Mouse (Mus musculus) hindbrain, embryonic 16.5 days (tissue): ENCODE measurements around the gene Cxcr1. TPM values are rescaled to one million over a fixed set of nuclear protein-coding genes. Genes with fewer than 3 reads are reported as not detected.
"Not testable (repeated sequence)": the region's sequence is repeated elsewhere in the genome, so short reads cannot be mapped to it uniquely, and the experiment has no call there.

Experiments
- ATAC-seq: fragments of 200-750 bp; cut with Nextera tagmentation; 2 replicates; pipeline ENCODE4 v1.8.0; 2017; ENCODE audit warnings: moderate TSS enrichment, moderate library complexity
- H3K27ac ChIP-seq: fragments of 300-500 bp; sonication (generic); 2 replicates; pipeline ENCODE4 v1.5.1; 2014; ENCODE audit warnings: low read depth, mild to moderate bottlenecking, control low read depth, low read length, moderate library complexity
- H3K27me3 ChIP-seq: fragments of 300-500 bp; sonication (generic); replicated peaks from 2 replicates; pipeline ENCODE4 v1.6.1; 2014; ENCODE audit warnings: low read length; ENCODE audit not compliant: control insufficient read depth, insufficient read depth
- H3K36me3 ChIP-seq: fragments of 300-500 bp; sonication (generic); 2 replicates; pipeline ENCODE4 v1.6.1; 2014; ENCODE audit warnings: mild to moderate bottlenecking, low read length, moderate library complexity, mixed read lengths; ENCODE audit not compliant: control insufficient read depth, insufficient read depth
- H3K4me1 ChIP-seq: fragments of 300-500 bp; sonication (generic); 2 replicates; pipeline ENCODE4 v1.6.1; 2014; ENCODE audit warnings: low read depth, low read length; ENCODE audit not compliant: control insufficient read depth, insufficient read depth
- H3K4me2 ChIP-seq: fragments of 300-500 bp; sonication (generic); 2 replicates; pipeline ENCODE4 v1.6.1; 2014; ENCODE audit warnings: mild to moderate bottlenecking, low read length, control low read depth, moderate library complexity
- H3K4me3 ChIP-seq: fragments of 300-500 bp; sonication (generic); 2 replicates; pipeline ENCODE4 v1.5.1; 2014; ENCODE audit warnings: mild to moderate bottlenecking, low read length, control low read depth, moderate library complexity
- H3K9ac ChIP-seq: fragments of 300-500 bp; sonication (generic); 2 replicates; pipeline ENCODE4 v1.6.1; 2014; ENCODE audit warnings: low read depth, mild to moderate bottlenecking, control low read depth, low read length, moderate library complexity
- H3K9me3 ChIP-seq: fragments of 300-500 bp; sonication (generic); 2 replicates; pipeline ENCODE4 v1.6.1; 2014; ENCODE audit warnings: mild to moderate bottlenecking, low read length, moderate library complexity; ENCODE audit not compliant: control insufficient read depth
- WGBS: fragments of 180-500 bp; shearing (Covaris S2); extraction: QIAGEN DNeasy Blood & Tissue Kit; methylation state at CpG from one replicate; pipeline ENCODE4 v1.1.7; 2014; 5-methylcytosine and 5-hydroxymethylcytosine counted together
- polyA plus RNA-seq: library from polyadenylated mRNA; unstranded; fragments of >200 nt; fragmentation: Nextera tagmentation; extraction: Ambion mirVana; gene quantifications from 2 replicates; pipeline ENCODE4 v1.2.1, GENCODE M21; 2015

Cxcr1 gene
- polyA plus RNA-seq, 1 experiment from 2014 or later = not detected

DNA sequence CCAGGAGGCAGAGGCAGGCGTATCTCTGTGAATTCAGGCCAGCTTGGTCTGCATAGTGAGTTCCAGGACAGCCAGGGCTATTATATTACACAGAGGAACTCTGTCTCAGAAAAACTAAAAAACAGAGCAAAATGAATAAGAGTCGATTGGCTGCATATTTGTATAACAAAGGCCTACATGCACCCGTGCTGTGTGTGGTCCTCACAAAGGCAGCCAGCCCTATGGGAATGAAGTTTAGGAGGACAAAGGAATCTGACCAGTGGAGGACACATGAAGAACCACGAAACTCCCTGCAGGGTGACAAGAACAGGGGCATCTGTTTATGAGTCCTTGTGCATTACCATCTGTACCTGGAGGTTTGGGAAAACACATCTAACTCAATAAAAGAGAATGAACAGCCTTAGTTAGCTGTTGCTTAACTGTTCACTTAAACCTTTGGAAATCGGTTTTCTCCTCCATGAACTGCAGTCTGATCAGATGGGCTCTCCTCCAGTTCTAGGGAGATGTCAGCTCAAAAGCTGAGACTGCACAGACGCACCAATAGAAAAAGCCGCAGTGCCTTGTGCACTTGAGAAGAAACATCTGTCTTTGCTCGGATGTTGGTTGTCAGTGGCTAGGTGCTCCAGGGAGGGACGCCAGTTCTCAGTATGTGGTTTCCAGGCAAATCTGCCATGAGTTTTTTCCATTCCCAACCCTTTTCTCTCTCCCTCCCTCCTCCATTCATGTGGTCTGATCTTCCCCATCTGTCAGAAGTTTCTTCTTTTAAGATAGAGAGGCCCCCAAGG is 14.6 kb downstream of the Cxcr1 start:
- ATAC-seq = no peak

DNA sequence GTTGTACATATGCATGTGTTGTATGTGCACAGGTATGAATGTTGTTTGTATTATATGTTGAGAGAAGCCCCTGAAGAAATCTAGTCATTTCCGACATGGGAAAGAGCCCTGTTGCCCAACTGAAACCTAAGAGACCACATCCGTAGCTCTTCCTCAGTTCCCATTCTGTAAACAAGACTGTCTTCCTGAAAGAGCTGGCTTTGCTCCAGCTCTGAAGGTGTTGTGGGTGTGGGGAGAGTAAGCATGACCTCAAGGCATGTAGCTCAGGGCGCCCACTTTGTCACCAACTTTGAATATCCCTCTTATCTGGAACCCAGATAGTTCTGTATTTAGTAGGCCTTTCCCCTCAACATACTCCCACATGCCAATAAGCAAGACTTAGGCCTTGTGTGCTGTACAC is 15.8 kb downstream of the Cxcr1 start:
- Histone ChIP-seq H3K27ac (no peak overlapping the region), H3K9ac (no peak overlapping the region), H3K4me1 (no peaks in the 10 kb centered on the region), H3K4me3 (no peak overlapping the region), H3K9me3 (no peaks in the 10 kb centered on the region), H3K4me2 (no peak overlapping the region), H3K27me3 (no peaks in the 10 kb centered on the region), H3K36me3 (no peaks in the 10 kb centered on the region)
- 86% methylated on average over 3 of the region's 3 CpGs for WGBS
- ATAC-seq = no peak

More for the DNA sequence above, 14.6 kb downstream of the Cxcr1 start:
- 54% methylated on average over 9 of the region's 9 CpGs for WGBS
- H3K9me3 ChIP-seq = no peaks in the 10 kb centered on the region
- no peak overlapping the region for H3K4me3 ChIP-seq
- no peak overlapping the region for H3K4me2 ChIP-seq
- H3K36me3 ChIP-seq = no peaks in the 10 kb centered on the region
- no peaks in the 10 kb centered on the region for H3K4me1 ChIP-seq
- H3K27me3 ChIP-seq = no peaks in the 10 kb centered on the region
- no peak overlapping the region for H3K9ac ChIP-seq
- no peak overlapping the region for H3K27ac ChIP-seq

DNA sequence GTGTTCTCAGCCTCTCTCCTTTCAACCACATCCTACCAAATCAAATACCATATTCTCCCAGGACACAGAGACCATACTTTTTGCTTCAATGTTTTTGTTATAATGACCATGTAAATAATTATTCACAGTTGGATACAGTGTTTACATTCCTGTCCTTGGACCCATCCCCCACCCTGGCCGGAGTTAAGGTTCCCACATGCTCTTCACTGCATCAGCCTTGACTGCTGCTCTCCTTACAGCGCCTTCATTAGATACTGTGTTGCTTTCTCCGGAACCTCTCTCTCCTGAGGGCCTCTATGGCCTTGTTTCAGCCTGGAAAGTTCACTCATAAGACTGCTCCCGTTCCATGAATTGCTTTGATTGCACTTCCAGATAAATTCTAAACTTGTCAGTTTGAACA is 18.7 kb downstream of the Cxcr1 start:
- Histone ChIP-seq H3K27me3 (no peaks in the 10 kb centered on the region), H3K27ac (no peak overlapping the region), H3K4me3 (no peak overlapping the region), H3K4me2 (no peak overlapping the region), H3K36me3 (no peaks in the 10 kb centered on the region), H3K9me3 (no peaks in the 10 kb centered on the region), H3K4me1 (no peaks in the 10 kb centered on the region), H3K9ac (no peak overlapping the region)
- WGBS = 88% methylated on average over 4 of the region's 4 CpGs
- no peak for ATAC-seq

GRCm38 (mm10) chr1:74172722-74173121 is 21.7 kb downstream of the Cxcr1 start:
- H3K27me3 ChIP-seq = no peaks in the 10 kb centered on the region
- 96% methylated on average over 3 of the region's 3 CpGs for WGBS
- H3K9me3 ChIP-seq = no peaks in the 10 kb centered on the region
- H3K9ac ChIP-seq = no peak overlapping the region
- H3K4me2 ChIP-seq = no peak overlapping the region
- H3K4me3 ChIP-seq = no peak overlapping the region
- no peak overlapping the region for H3K27ac ChIP-seq
- no peaks in the 10 kb centered on the region for H3K4me1 ChIP-seq
- no peak for ATAC-seq
- no peaks in the 10 kb centered on the region for H3K36me3 ChIP-seq

DNA sequence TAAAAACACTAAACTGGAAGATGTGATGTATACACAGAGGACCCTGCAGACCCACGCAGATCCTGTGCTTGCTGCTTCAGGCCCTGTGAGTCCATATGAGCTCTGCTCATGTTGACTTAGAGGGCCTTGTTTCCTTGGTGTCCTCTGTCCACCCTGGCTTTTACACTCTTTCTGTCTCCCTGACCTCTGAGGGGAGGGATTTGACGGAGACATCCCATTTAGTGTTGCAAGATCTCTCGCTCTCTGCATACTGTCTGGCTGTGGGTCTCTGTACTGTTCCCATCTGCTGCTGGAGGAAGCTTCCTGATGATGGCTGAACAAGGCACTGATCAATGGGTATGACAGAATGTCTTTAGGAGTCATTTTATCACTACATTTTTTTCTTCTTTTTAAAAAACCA is 24.7 kb downstream of the Cxcr1 start:
- no peaks in the 10 kb centered on the region for H3K27me3 ChIP-seq
- H3K4me2 ChIP-seq = no peak overlapping the region
- no peaks in the 10 kb centered on the region for H3K36me3 ChIP-seq
- no peak overlapping the region for H3K9ac ChIP-seq
- no peaks in the 10 kb centered on the region for H3K4me1 ChIP-seq
- WGBS = 88% methylated on average over 3 of the region's 3 CpGs
- H3K9me3 ChIP-seq = no peaks in the 10 kb centered on the region
- ATAC-seq = no peak
- no peak overlapping the region for H3K4me3 ChIP-seq
- no peak overlapping the region for H3K27ac ChIP-seq

DNA sequence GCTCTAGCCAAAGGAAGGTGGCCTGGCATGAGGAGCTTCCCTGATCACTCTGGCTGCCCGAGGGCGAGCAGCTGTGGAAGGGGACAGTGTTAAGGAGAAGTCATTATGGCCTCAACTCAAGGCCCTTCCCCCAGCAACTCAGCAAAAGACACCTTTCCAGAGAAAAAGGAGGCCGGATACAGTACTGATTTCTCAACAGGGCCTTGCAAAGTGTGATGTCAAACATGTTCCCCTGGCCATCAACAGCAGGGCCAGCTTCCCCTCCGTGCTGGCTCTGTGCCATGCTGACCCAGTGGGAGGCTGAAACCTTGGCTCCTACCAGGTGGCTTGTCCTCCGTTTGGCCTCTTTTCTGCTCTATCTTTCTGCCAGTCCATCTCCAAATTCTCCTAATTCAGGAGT is 27.3 kb downstream of the Cxcr1 start:
- no peaks in the 10 kb centered on the region for H3K27me3 ChIP-seq
- no peaks in the 10 kb centered on the region for H3K36me3 ChIP-seq
- no peak for ATAC-seq
- no peak overlapping the region for H3K9ac ChIP-seq
- WGBS = 89% methylated on average over 5 of the region's 5 CpGs
- H3K4me2 ChIP-seq = no peak overlapping the region
- H3K27ac ChIP-seq = no peak overlapping the region
- H3K4me1 ChIP-seq = no peaks in the 10 kb centered on the region
- no peak overlapping the region for H3K4me3 ChIP-seq
- H3K9me3 ChIP-seq = no peaks in the 10 kb centered on the region

DNA sequence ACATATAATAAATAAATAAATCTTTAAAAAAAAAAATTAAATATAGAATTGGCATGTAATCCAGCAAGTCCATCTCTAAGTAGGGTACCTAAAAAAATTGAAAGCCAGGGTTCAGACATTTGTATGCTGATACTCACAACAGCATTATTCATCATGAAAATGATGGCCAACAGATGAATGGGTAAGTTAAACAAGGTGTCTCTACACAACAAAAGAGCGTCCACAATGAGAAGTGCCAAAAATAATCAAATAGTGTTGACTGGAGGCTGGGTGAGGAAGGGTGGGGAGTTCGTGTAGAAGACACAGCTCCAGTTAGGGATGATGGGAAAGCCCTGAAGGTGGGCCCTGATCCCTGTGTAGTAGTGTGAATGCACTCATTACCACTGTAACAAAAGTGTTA is 34.4 kb downstream of the Cxcr1 start:
- Histone ChIP-seq H3K36me3 (no peaks in the 10 kb centered on the region), H3K4me1 (no peaks in the 10 kb centered on the region), H3K9ac (no peak overlapping the region), H3K27me3 (no peaks in the 10 kb centered on the region), H3K4me3 (no peak overlapping the region), H3K4me2 (no peak overlapping the region), H3K27ac (no peak overlapping the region), H3K9me3 (no peaks in the 10 kb centered on the region)
- ATAC-seq = no peak
- 74% methylated on average over 2 of the region's 2 CpGs for WGBS

- H3K4me3 ChIP-seq, H3K4me1 ChIP-seq, H3K9me3 ChIP-seq, ATAC-seq, H3K9ac ChIP-seq, H3K36me3 ChIP-seq, H3K27me3 ChIP-seq, H3K27ac ChIP-seq, H3K4me2 ChIP-seq: not testable (repeated sequence)
- WGBS = 83% methylated on average over 4 of the region's 5 CpGs
Measured at GRCm38 (mm10) chr1:74159613-74160012, 34.8 kb downstream of the Cxcr1 start.

DNA sequence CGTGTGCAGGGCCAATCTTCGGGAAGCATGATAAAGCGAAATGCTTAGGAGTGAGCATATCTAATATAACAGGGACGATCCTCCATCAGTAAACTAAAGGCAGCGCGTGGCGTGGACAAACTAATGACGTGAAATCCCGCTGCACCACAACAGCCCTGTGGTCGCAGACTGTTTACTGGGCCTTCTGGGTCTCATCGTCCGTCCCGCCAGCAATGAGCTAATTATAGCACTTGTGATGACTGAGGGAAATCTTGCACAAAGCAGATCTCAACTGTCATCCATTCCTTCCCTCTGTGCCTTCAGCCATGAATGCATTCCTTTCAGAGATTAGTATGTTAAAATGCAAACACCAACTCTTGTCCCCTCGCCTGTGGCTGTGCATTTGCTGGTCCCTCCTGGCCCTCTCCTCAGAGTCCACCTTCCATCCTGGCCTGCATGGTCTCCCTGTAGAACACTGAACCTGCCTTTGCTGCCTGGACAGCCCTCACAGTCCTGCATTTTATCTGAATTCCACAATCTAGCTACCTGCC is 38.0 kb downstream of the Cxcr1 start:
- no peak overlapping the region for H3K27ac ChIP-seq
- no peak for ATAC-seq
- no peak overlapping the region for H3K4me2 ChIP-seq
- H3K9ac ChIP-seq = no peak overlapping the region
- no peaks in the 10 kb centered on the region for H3K9me3 ChIP-seq
- no peaks in the 10 kb centered on the region for H3K27me3 ChIP-seq
- no peaks in the 10 kb centered on the region for H3K4me1 ChIP-seq
- 76% methylated on average over 14 of the region's 14 CpGs for WGBS
- H3K4me3 ChIP-seq = no peak overlapping the region
- no peaks in the 10 kb centered on the region for H3K36me3 ChIP-seq
